Mouse (Mus musculus) forelimb bud, embryonic 11.5 days (tissue): ENCODE results near the gene Sgms1.

Source experiments
- DNase-seq: peaks from one replicate; pipeline ENCODE4 v3.0.0-alpha.2; 2012; ENCODE audit warnings: low read depth, low spot score

The Sgms1 gene

GRCm38 (mm10) chr19:32383738-32384137 lies 5.8 kb downstream of the Sgms1 start:
- DNase-seq, result no peak

GRCm38 (mm10) chr19:32381511-32381961 lies 8.0 kb downstream of the Sgms1 start:
- DNase-seq, result no peak

GRCm38 (mm10) chr19:32380748-32381147 lies 8.8 kb downstream of the Sgms1 start:
- no peak for DNase-seq

- DNase-seq, result no peak
These were observed 10.1 kb downstream of the Sgms1 start for GRCm38 (mm10) chr19:32379239-32379920.

- no peak for DNase-seq
These were observed 10.9 kb downstream of the Sgms1 start for GRCm38 (mm10) chr19:32378581-32378980.

GRCm38 (mm10) chr19:32377701-32378325 lies 11.7 kb downstream of the Sgms1 start:
- DNase-seq, result no peak

- no peak for DNase-seq
These were observed 12.5 kb downstream of the Sgms1 start for GRCm38 (mm10) chr19:32376886-32377535.

GRCm38 (mm10) chr19:32376054-32376453 lies 13.5 kb downstream of the Sgms1 start:
- no peak for DNase-seq

GRCm38 (mm10) chr19:32375473-32375985 lies 14.0 kb downstream of the Sgms1 start:
- DNase-seq, result no peak

GRCm38 (mm10) chr19:32374751-32375150 lies 14.8 kb downstream of the Sgms1 start:
- DNase-seq, result no peak

GRCm38 (mm10) chr19:32373865-32374655 lies 15.5 kb downstream of the Sgms1 start:
- DNase-seq, result no peak

- DNase-seq, result no peak
These were observed 17.1 kb downstream of the Sgms1 start for GRCm38 (mm10) chr19:32372373-32372772.

- DNase-seq, result no peak
These were observed 22.2 kb downstream of the Sgms1 start for GRCm38 (mm10) chr19:32367333-32367732.

GRCm38 (mm10) chr19:32366406-32366805 lies 23.1 kb downstream of the Sgms1 start:
- no peak for DNase-seq

GRCm38 (mm10) chr19:32365111-32365510 lies 24.4 kb downstream of the Sgms1 start:
- no peak for DNase-seq

GRCm38 (mm10) chr19:32363587-32363986 lies 25.9 kb downstream of the Sgms1 start:
- no peak for DNase-seq

GRCm38 (mm10) chr19:32362520-32362919 lies 27.0 kb downstream of the Sgms1 start:
- no peak for DNase-seq

- no peak for DNase-seq
These were observed 28.4 kb downstream of the Sgms1 start for GRCm38 (mm10) chr19:32360989-32361698.

GRCm38 (mm10) chr19:32360546-32360945 lies 29.0 kb downstream of the Sgms1 start:
- no peak for DNase-seq

GRCm38 (mm10) chr19:32358699-32359517 lies 30.6 kb downstream of the Sgms1 start:
- no peak for DNase-seq
